Mouse (Mus musculus): ENCODE measurements at regions not wholly inside any gene's neighbourhood (a gene's known extent, or its start where the extent isn't known, plus 50 kb on each side); places are given as distances from the start of the nearest gene placed in this dataset.

GRCm38 (mm10) chr17:9888494-9888893 is 219.0 kb upstream of the Pabpc6 start:
- ATAC-seq (replicated peaks; ENCODE audit: insufficient number of reproducible peaks, low FRiP score, low TSS enrichment, poor library complexity, severe bottlenecking): no peak

GRCm38 (mm10) chr17:9885110-9885509 is 215.6 kb upstream of the Pabpc6 start:
- no peak for ATAC-seq (replicated peaks; ENCODE audit: insufficient number of reproducible peaks, low FRiP score, low TSS enrichment, poor library complexity, severe bottlenecking)

- no peak for ATAC-seq (replicated peaks; ENCODE audit: insufficient number of reproducible peaks, low FRiP score, low TSS enrichment, poor library complexity, severe bottlenecking)
These were observed 213.2 kb upstream of the Pabpc6 start for GRCm38 (mm10) chr17:9882639-9883226.

DNA sequence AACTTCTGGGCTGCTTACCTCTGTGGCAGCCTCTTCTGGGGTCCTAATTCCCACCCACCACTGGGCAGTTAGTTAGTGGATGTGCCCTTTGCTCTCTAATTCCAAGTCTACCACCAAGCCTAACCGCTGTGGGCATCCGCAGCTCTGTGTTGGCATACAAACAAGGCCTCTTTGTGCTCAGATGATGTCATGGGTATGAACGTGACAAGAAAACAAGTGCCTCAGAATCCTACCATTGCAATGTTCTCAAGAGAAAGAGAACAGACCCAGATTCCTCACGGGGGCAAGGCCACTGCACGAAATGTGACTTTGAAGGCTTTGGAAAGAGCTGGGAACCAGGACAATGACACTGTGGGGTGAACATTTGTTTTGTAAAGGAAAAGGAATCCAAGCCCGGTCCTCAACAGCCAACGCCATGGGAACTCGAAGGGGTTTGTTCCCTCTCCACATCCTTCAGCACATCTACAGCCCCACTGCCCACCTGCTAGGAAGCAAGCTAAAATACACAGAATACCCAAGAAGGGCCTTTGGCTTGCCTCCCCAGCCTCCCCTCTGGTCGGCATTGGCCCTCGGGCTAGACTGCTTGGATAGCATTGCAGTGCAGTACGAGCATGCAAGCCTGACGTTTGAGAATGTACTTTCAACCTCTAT is 210.2 kb upstream of the Pabpc6 start:
- ATAC-seq (replicated peaks; ENCODE audit: insufficient number of reproducible peaks, low FRiP score, low TSS enrichment, poor library complexity, severe bottlenecking): no peak

DNA sequence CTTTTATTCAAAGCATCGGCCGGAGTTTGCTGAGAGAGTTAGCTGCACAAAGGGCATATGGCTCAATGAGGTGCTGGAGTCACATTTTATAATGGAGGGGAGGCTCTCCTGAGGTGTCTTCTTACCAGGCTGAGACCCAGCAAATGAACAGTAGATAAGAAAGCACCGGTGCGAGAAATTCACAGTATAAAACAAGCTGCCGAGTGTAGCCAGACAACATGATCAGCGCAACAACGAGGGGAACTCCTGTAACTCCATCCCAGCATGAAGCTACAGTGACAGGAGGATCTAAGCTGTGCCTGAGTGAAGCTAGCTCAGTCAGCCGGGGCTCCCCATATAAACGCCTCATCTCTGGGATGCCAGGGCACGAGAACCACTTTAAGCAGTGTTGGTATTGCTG is 204.2 kb upstream of the Pabpc6 start:
- ATAC-seq (replicated peaks; ENCODE audit: insufficient number of reproducible peaks, low FRiP score, low TSS enrichment, poor library complexity, severe bottlenecking): no peak

DNA sequence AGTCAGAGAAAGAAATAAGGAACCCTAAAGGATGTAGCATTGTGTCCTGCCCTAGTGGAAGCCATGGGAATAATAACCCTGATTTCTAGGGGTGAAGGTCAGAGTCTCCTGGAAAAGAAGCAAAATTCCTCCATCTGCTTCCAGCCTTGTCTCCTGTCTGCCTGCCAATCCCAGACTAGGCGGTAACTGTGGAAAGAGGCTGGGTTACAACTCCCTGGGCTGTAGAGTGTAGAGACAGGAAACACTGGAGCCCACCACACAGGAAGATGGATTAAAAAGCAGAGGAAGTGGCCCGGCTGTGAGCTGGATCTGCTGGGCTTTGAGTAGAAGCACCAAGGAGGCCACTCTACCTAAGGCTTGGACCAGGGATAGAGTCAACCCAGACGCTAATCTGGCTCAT is 200.7 kb upstream of the Pabpc6 start:
- no peak for ATAC-seq (replicated peaks; ENCODE audit: insufficient number of reproducible peaks, low FRiP score, low TSS enrichment, poor library complexity, severe bottlenecking)

GRCm38 (mm10) chr17:9868747-9869281 is 199.3 kb upstream of the Pabpc6 start:
- no peak for ATAC-seq (replicated peaks; ENCODE audit: insufficient number of reproducible peaks, low FRiP score, low TSS enrichment, poor library complexity, severe bottlenecking)

DNA sequence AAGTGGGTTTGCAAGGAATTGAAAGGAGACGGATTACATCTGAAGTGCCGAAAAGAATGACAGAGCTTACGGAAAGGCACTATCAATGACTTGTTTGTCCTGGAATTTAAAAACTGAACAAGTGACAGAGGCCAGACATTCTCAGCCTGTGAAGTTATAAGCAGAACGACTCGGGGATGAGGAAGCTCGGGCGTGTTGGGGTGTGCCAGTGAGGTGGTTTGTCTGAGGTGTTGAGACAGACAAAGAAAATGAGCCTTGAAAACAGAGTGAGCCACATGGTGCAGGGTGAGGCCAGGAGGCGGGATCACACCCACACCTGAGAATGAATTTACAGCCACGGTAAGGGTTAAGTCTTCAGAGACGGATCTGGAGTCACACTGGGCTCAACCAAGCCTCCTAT is 194.7 kb upstream of the Pabpc6 start:
- ATAC-seq (replicated peaks; ENCODE audit: insufficient number of reproducible peaks, low FRiP score, low TSS enrichment, poor library complexity, severe bottlenecking): no peak

- no peak for ATAC-seq (replicated peaks; ENCODE audit: insufficient number of reproducible peaks, low FRiP score, low TSS enrichment, poor library complexity, severe bottlenecking)
These were observed 192.7 kb upstream of the Pabpc6 start for GRCm38 (mm10) chr17:9861923-9862854.

DNA sequence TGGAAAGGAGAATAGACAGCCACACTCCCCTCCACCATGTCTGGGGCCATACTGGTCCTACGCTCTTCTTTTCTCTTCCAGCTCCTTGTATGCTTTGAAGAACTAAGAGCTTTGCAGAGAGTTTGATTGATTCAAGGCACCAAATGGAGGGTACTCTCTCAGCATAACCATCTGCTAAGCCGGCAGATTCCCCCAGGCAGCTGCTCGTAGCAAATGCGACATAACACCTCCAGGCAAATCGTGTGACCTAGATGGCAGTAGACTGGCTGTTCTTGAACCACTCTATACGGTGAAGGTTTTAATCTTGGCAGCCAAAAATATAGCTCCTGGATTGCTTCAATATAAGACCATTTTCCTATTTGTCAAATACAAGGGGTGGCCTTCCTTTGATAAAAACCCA is 191.8 kb upstream of the Pabpc6 start:
- no peak for ATAC-seq (replicated peaks; ENCODE audit: insufficient number of reproducible peaks, low FRiP score, low TSS enrichment, poor library complexity, severe bottlenecking)

DNA sequence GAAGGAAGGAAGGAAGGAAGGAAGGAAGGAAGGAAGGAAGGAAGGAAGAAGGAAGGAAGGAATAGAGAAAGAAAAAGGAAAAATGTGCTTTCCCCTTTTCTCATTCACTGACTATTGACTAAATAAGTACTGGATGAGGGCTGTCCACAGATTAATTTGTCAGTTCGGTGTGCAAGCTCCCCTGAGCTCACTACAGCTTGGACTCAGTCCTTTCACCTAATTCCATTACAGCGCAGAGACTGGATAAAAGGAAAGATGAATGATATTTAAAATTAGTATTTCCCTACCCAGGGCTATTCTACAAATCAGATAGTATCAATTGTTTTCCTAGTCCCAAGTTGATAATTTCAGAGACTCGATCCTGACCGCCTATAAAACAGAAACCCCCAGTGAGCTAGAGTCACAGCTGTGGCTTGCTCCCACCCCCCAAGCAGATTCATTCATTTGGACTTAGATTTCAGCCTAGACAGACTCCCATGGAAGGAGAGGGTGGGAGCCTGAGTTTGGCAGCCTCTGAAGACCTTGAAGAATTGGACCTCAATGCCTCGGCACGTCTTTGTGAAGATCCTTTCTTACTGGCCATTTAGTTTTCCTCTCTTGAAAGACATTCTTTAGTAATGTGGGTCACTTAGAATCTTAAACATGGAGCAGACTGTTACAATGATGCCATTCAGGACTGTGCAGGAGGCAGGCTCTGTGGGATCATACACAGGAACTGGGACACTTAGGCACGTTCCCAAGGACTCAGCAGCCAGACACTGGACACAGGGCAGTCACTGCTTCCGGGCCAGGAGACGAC is 179.2 kb upstream of the Pabpc6 start:
- ATAC-seq (replicated peaks; ENCODE audit: insufficient number of reproducible peaks, low FRiP score, low TSS enrichment, poor library complexity, severe bottlenecking): no peak

DNA sequence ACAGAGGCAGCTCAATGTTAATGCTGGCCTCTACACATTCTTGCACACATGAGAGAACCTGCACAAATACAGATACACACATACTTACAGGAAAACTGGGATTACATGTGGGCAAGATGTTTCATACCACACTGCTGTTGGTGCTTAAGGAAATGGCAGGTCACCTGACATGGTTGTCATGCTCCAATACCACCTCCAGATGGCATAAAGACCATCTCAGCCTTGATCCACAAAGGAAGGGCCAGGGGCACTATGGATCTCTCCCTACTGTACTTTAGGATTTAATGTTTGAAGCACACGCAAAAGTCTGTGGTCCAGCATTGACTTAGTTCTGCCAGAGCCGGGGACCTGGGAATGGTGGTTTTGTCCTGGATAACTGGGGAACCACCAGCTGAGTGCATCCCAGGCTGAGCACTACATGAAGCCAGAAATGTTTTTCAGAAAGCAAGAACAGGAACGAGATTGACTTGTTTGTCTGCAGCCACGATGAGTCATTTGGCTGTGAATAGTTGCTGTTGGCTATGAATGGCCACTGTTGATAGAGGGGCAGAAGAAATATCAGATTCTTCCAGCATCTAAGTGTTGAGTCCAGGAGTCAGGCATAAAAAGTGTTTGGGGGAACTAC is 176.0 kb upstream of the Pabpc6 start:
- ATAC-seq (replicated peaks; ENCODE audit: insufficient number of reproducible peaks, low FRiP score, low TSS enrichment, poor library complexity, severe bottlenecking): no peak

- no peak for ATAC-seq (replicated peaks; ENCODE audit: insufficient number of reproducible peaks, low FRiP score, low TSS enrichment, poor library complexity, severe bottlenecking)
These were observed 171.6 kb upstream of the Pabpc6 start for GRCm38 (mm10) chr17:9841103-9841502.

- no peak for ATAC-seq (replicated peaks; ENCODE audit: insufficient number of reproducible peaks, low FRiP score, low TSS enrichment, poor library complexity, severe bottlenecking)
These were observed 169.7 kb upstream of the Pabpc6 start for GRCm38 (mm10) chr17:9839256-9839655.

DNA sequence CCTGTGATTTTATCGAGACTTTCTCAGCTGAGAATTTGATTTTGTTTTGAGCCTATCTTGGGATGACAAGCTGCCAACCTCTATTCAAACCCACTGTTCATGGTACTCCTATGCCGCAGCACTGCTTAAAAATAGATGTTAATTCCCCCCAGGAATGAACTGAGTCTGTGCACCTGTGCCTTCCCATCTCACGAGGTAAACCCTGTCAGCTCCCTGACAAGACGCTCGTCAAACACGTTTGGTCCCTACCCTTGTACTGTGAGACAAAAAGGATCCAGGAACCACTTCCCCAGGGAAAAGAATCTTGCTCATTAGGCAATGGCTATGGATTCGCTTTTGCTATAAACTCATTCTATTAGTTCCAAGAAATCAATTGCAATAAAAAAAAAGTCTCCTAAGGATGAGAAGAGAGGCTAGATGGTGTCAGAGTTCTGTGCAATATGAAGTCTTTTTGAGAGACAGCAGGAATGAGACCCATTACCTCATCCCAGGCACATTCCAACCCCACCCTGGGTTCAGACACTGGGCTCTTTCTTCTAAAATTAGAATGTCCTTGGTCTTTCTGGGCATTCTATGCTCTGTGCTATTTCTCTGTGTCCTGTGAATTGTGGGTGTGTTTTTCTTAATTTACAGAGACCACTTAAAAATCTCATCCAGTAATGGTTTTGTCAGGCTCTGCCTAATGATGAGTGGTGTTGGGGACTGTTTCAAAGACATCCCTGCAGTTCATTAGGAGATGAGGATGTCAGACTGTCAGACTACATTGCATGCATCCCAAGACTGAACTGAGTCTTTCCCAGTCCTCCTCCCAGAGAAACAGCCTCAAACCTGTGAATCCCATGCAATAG is 167.7 kb upstream of the Pabpc6 start:
- ATAC-seq (replicated peaks; ENCODE audit: insufficient number of reproducible peaks, low FRiP score, low TSS enrichment, poor library complexity, severe bottlenecking): no peak

GRCm38 (mm10) chr17:9829895-9830294 is 160.4 kb upstream of the Pabpc6 start:
- no peak for ATAC-seq (replicated peaks; ENCODE audit: insufficient number of reproducible peaks, low FRiP score, low TSS enrichment, poor library complexity, severe bottlenecking)

GRCm38 (mm10) chr17:9821358-9821757 is 151.8 kb upstream of the Pabpc6 start:
- ATAC-seq (replicated peaks; ENCODE audit: insufficient number of reproducible peaks, low FRiP score, low TSS enrichment, poor library complexity, severe bottlenecking): no peak

GRCm38 (mm10) chr17:9817056-9817455 is 147.5 kb upstream of the Pabpc6 start:
- ATAC-seq (replicated peaks; ENCODE audit: insufficient number of reproducible peaks, low FRiP score, low TSS enrichment, poor library complexity, severe bottlenecking): no peak

Measured in monocyte, adult 5-6 weeks (primary cell).